Mouse (Mus musculus): ENCODE measurements at regions not wholly inside any gene's neighbourhood (a gene's known extent, or its start where the extent isn't known, plus 50 kb on each side); places are given as distances from the start of the nearest gene placed in this dataset.

DNA sequence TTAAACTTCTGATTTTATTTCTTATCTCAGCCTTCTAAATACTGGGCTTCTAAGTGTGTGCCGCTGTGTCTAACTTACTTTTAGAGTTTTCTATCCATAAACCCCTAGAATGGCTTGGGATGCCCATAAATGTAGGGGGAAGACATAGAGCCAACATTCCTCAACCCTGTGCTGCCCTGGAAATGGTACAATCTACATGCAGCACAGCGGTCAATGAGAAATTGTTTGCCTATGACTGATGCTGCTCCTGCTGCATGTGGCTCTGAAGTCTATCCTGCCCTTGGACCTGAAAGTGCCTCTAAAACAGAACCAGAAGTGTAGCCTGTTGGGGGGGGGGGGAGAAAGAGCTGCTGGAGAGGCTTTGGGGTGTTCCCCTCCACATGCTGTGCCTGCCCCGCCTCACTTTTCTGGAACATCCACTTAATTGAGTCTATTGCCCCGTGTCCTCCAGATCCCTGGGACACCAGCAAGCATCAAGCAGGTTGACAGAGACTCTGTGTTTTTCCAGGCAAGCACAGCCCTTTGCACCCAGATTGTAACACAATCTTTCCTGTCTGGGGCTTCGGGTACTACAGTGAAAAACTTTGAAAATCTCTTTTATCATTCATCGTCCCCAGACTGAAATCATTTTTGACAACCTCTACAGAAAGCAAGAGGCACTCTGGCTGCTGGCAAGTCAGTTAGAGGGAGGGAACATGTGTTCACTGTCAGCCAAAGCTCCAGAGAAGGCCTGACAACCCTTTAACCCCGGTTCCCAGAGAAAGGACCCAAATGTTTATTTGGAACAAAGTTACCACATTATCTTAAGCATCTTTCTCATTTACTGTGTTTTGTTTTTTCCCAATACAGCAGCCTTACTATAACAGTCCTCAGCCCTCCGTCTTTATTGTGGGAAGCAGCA lies 101.4 kb upstream of the Meis1 start:
- WGBS, result 52% methylated on average over 8 of the region's 8 CpGs
- H3K4me1 ChIP-seq (ENCODE audit: insufficient read depth, low read depth, low read length), result no peaks in the 10 kb centered on the region
- peak; percentile 86 for ATAC-seq
- no peak overlapping the region for H3K4me3 ChIP-seq (ENCODE audit: low read depth, low read length)
- H3K27me3 ChIP-seq (replicated peaks; ENCODE audit: insufficient read depth, low read length), result no peaks in the 10 kb centered on the region
- H3K27ac ChIP-seq (ENCODE audit: low read length), result peak overlapping the region; percentile 34; the same call in 1 of the 2 replicates
- no peak overlapping the region for H3K9ac ChIP-seq (replicated peaks; ENCODE audit: low read depth)
- H3K9me3 ChIP-seq (ENCODE audit: low read length), result no peaks in the 10 kb centered on the region
- no peak overlapping the region for H3K4me2 ChIP-seq (replicated peaks; ENCODE audit: low read depth, low read length)
- no peak for TF ChIP-seq EP300 (IDR thresholded peaks at IDR 0.05)
- DNase-seq (ENCODE audit: low spot score), result peak; percentile 82
- no peaks in the 10 kb centered on the region for H3K36me3 ChIP-seq (ENCODE audit: insufficient read depth, low read length)

DNA sequence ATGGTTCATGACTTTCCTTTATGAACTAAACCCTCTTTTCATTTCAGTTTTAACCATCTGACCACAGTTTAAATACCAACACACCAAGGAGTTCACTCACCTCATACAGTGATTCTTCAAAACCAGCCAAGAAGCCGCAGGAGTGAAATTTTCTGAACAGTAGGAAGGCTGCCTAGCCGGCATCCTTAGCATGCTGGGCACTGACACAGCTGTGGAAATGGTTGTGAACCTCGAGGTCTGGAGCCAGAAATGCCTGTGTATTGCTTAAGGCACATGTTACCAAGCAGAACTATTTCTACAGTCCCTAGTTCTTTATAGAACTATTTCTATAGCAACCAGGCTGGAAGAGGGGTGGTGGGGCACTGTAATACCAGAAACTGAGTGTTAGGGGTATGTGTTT lies 102.1 kb upstream of the Meis1 start:
- Histone ChIP-seq H3K9ac (replicated peaks; ENCODE audit: low read depth) (no peak overlapping the region), H3K4me1 (ENCODE audit: insufficient read depth, low read depth, low read length) (no peaks in the 10 kb centered on the region), H3K27me3 (replicated peaks; ENCODE audit: insufficient read depth, low read length) (no peaks in the 10 kb centered on the region), H3K36me3 (ENCODE audit: insufficient read depth, low read length) (no peaks in the 10 kb centered on the region), H3K9me3 (ENCODE audit: low read length) (no peaks in the 10 kb centered on the region), H3K27ac (ENCODE audit: low read length) (no peak overlapping the region), H3K4me2 (replicated peaks; ENCODE audit: low read depth, low read length) (no peak overlapping the region), H3K4me3 (ENCODE audit: low read depth, low read length) (no peak overlapping the region)
- 45% methylated on average over 3 of the region's 3 CpGs for WGBS
- DNase-seq (ENCODE audit: low spot score) (peak; percentile 75), ATAC-seq (peak; percentile 79)
- TF ChIP-seq CTCF (IDR thresholded peaks at IDR 0.05) (no peak), EP300 (IDR thresholded peaks at IDR 0.05) (no peak)

DNA sequence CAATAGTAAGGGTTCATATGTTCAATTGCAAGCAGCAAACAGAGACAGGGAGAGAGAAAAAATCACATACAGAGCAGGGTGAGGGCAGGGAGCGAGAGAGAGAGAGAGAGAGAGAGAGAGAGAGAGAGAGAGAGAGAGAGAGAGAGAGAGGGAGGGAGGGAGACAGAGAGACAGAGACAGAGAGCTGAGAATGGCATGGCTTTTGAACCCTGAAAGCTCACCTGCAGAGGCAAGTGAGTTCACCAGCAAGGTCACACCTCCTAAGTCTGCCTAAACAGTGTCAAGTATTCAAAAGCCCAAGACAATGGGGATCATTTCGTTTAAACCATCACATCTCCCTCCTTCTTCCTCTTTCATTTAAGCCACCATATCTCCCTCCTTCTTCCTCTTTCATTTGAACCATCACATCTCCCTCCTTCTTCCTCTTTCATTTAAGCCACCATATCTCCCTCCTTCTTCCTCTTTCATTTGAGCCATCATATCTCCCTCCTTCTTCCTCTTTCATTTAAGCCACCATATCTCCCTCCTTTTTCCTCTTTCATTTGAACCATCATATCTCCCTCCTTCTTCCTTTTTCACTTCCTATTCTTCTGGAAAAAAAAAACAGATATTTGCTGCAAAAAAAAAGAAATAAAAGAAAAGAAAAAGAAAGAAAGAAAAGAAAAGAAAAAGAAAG lies 116.7 kb upstream of the Meis1 start:
- Histone ChIP-seq H3K4me1 (ENCODE audit: insufficient read depth, low read depth, low read length) (no peaks in the 10 kb centered on the region), H3K27ac (ENCODE audit: low read length) (no peak overlapping the region), H3K4me3 (ENCODE audit: low read depth, low read length) (no peak overlapping the region), H3K27me3 (replicated peaks; ENCODE audit: insufficient read depth, low read length) (no peaks in the 10 kb centered on the region), H3K9ac (replicated peaks; ENCODE audit: low read depth) (no peak overlapping the region), H3K36me3 (ENCODE audit: insufficient read depth, low read length) (no peaks in the 10 kb centered on the region), H3K9me3 (ENCODE audit: low read length) (no peaks in the 10 kb centered on the region), H3K4me2 (replicated peaks; ENCODE audit: low read depth, low read length) (no peak overlapping the region)
- WGBS, result 55% methylated on average over 2 of the region's 2 CpGs
- DNase-seq (ENCODE audit: low spot score) (no peak), ATAC-seq (no peak)
- TF ChIP-seq EP300 (IDR thresholded peaks at IDR 0.05), result no peak
- TF ChIP-seq CTCF (IDR thresholded peaks at IDR 0.05), result no peak

DNA sequence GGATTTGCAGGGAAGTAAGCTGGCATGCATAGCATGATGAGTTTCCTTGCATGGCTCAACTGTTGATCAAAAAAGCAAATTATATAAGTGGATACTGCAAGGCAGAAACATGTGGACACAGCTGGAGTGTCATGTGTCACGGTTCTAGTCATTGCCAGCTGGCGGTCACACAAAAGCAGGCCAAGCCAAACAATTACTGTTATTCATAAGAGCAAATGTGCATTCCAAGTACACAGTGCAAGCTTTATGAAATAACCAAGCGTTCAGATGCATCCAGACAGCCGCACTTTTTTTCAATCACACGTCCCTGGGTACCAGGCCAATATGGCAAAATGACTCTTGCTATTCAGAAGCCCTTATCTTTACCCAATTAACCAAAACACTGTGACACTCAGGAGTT lies 119.6 kb upstream of the Meis1 start:
- Histone ChIP-seq H3K4me1 (ENCODE audit: insufficient read depth, low read depth, low read length) (no peaks in the 10 kb centered on the region), H3K4me3 (ENCODE audit: low read depth, low read length) (no peak overlapping the region), H3K9ac (replicated peaks; ENCODE audit: low read depth) (no peak overlapping the region), H3K4me2 (replicated peaks; ENCODE audit: low read depth, low read length) (no peak overlapping the region), H3K36me3 (ENCODE audit: insufficient read depth, low read length) (no peaks in the 10 kb centered on the region), H3K9me3 (ENCODE audit: low read length) (no peaks in the 10 kb centered on the region), H3K27me3 (replicated peaks; ENCODE audit: insufficient read depth, low read length) (no peaks in the 10 kb centered on the region), H3K27ac (ENCODE audit: low read length) (no peak overlapping the region)
- 61% methylated on average over 5 of the region's 5 CpGs for WGBS
- DNase-seq (ENCODE audit: low spot score) (peak; percentile 82), ATAC-seq (peak; percentile 84)
- TF ChIP-seq EP300 (IDR thresholded peaks at IDR 0.05) (peak; percentile 79), CTCF (IDR thresholded peaks at IDR 0.05) (no peak)

DNA sequence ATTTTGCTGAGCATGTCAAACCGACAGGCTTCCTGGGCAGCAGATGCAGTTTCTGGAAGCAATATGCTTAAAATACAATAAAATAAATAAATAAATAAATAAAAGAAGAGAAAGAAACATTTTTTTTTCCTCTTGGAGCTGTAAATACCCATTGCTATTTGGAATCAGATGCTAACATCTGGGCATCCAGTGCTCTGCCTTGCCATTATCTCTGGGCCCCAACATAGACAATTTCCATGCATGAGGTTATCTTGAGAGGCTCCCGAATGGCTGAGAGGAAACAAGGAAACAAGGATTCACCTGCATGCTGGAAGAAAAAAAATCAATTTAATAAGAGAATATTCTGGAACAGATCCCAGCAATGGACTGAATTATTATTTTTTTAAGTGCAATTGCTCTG lies 120.0 kb upstream of the Meis1 start:
- 64% methylated on average over 2 of the region's 2 CpGs for WGBS
- Histone ChIP-seq H3K36me3 (ENCODE audit: insufficient read depth, low read length) (no peaks in the 10 kb centered on the region), H3K9me3 (ENCODE audit: low read length) (no peaks in the 10 kb centered on the region), H3K27me3 (replicated peaks; ENCODE audit: insufficient read depth, low read length) (no peaks in the 10 kb centered on the region), H3K4me2 (replicated peaks; ENCODE audit: low read depth, low read length) (no peak overlapping the region), H3K27ac (ENCODE audit: low read length) (no peak overlapping the region), H3K4me1 (ENCODE audit: insufficient read depth, low read depth, low read length) (no peaks in the 10 kb centered on the region), H3K9ac (replicated peaks; ENCODE audit: low read depth) (no peak overlapping the region), H3K4me3 (ENCODE audit: low read depth, low read length) (no peak overlapping the region)
- DNase-seq (ENCODE audit: low spot score) (no peak), ATAC-seq (no peak)
- TF ChIP-seq CTCF (IDR thresholded peaks at IDR 0.05), result no peak
- no peak; the same call in 1 of the 2 replicates for TF ChIP-seq EP300 (IDR thresholded peaks at IDR 0.05)

DNA sequence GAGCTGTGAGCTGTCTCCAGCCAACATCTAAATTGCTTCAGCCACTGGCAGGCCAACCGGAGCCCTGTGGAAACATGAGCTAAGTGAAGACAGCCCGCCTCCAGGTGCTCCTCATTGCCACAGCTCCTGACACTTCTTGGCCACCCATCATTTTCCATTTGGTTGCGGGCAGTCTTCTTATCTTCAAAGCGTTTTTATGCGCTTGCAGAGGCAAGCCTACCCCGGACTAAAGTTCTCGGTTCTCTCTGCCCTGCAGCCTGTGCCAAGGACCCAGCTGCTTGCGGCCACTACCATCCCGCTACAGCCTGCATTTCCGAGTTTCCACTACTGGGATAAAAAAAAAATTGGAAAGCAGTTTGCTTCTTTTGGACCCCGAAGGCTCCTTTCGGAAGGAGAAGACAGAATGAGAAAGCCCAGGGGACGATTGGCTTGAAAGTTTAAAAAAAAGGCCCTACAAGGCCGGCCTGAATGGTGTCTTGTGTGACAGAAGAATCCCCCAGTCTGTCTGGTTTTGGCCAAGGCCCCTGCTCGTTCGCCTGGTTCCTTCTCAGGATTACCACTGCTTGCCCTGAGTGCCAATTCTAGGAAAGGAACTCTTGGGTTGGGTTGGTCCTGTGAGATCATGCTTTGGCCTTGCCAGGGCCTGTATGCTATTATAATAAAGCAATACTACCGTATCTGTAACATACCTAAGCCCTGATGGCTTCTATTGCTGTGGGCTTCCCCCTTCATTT lies 124.6 kb upstream of the Meis1 start:
- TF ChIP-seq EP300 (IDR thresholded peaks at IDR 0.05) (no peak), CTCF (IDR thresholded peaks at IDR 0.05) (no peak)
- ATAC-seq (peak; percentile 51), DNase-seq (ENCODE audit: low spot score) (peak; percentile 36)
- WGBS, result 54% methylated on average over 17 of the region's 17 CpGs
- no peaks in the 10 kb centered on the region for H3K4me1 ChIP-seq (ENCODE audit: insufficient read depth, low read depth, low read length)
- H3K4me2 ChIP-seq (replicated peaks; ENCODE audit: low read depth, low read length), result no peak overlapping the region
- H3K9me3 ChIP-seq (ENCODE audit: low read length), result no peaks in the 10 kb centered on the region
- H3K27me3 ChIP-seq (replicated peaks; ENCODE audit: insufficient read depth, low read length), result no peaks in the 10 kb centered on the region
- no peak overlapping the region for H3K27ac ChIP-seq (ENCODE audit: low read length)
- no peak overlapping the region for H3K4me3 ChIP-seq (ENCODE audit: low read depth, low read length)
- no peak overlapping the region for H3K9ac ChIP-seq (replicated peaks; ENCODE audit: low read depth)
- H3K36me3 ChIP-seq (ENCODE audit: insufficient read depth, low read length), result no peaks in the 10 kb centered on the region
